Mouse (Mus musculus): ENCODE measurements around the gene Pagr1b. TPM values are rescaled to one million over a fixed set of nuclear protein-coding genes. Genes with fewer than 3 reads are reported as not detected.

The Pagr1b gene
- polyA plus RNA-seq, 1 experiment: 17.6 TPM

GRCm38 (mm10) chr7:126976878-126977459 lies 39.3 kb downstream of the Pagr1b start:
- Histone ChIP-seq H3K4me3 (ENCODE audit: insufficient read depth, low read length) (peak overlapping the region; percentile 76), H3K27ac (ENCODE audit: insufficient read depth, low read depth, low read length) (no peak overlapping the region), H3K4me1 (ENCODE audit: control insufficient read depth, insufficient read depth, low read length) (peaks cover 10% of the 10 kb centered on the region)
- TF ChIP-seq CTCF (IDR thresholded peaks at IDR 0.05; ENCODE audit: low read depth, low read length): no peak
- TF ChIP-seq POLR2A (IDR thresholded peaks at IDR 0.05; ENCODE audit: borderline replicate concordance, low read depth, low read length): no peak

GRCm38 (mm10) chr7:126975950-126976866 lies 40.1 kb downstream of the Pagr1b start, which contains the start of gene Cdiptos:
Gene Cdiptos, minus strand, starts transcription at chr7:126976098.
- TF ChIP-seq POLR2A (IDR thresholded peaks at IDR 0.05; ENCODE audit: borderline replicate concordance, low read depth, low read length) (no peak; the same call in 1 of the 2 replicates), CTCF (IDR thresholded peaks at IDR 0.05; ENCODE audit: low read depth, low read length) (peak; percentile 93)
- Histone ChIP-seq H3K4me3 (ENCODE audit: insufficient read depth, low read length) (peak within 1 kb of the TSS; percentile 76), H3K4me1 (ENCODE audit: control insufficient read depth, insufficient read depth, low read length) (peaks cover 10% of the 10 kb centered on the region), H3K27ac (ENCODE audit: insufficient read depth, low read depth, low read length) (peak within 1 kb of the TSS; percentile 97)

- H3K4me1 ChIP-seq (ENCODE audit: control insufficient read depth, insufficient read depth, low read length): peaks cover 10% of the 10 kb centered on the region
- peak within 1 kb of the TSS; percentile 97 for H3K27ac ChIP-seq (ENCODE audit: insufficient read depth, low read depth, low read length)
- TF ChIP-seq POLR2A (IDR thresholded peaks at IDR 0.05; ENCODE audit: borderline replicate concordance, low read depth, low read length): no peak
- no peak for TF ChIP-seq CTCF (IDR thresholded peaks at IDR 0.05; ENCODE audit: low read depth, low read length)
- peak within 1 kb of the TSS; percentile 76 for H3K4me3 ChIP-seq (ENCODE audit: insufficient read depth, low read length)
Observed at GRCm38 (mm10) chr7:126975893-126975949, 40.6 kb downstream of the Pagr1b start, which contains the start of gene Cdipt. Gene Cdipt, plus strand, starts transcription at chr7:126975914.

GRCm38 (mm10) chr7:126975493-126975892 lies 40.8 kb downstream of the Pagr1b start:
- Histone ChIP-seq H3K27ac (ENCODE audit: insufficient read depth, low read depth, low read length) (peak overlapping the region; percentile 97), H3K4me3 (ENCODE audit: insufficient read depth, low read length) (peak overlapping the region; percentile 76), H3K4me1 (ENCODE audit: control insufficient read depth, insufficient read depth, low read length) (peaks cover 10% of the 10 kb centered on the region)
- TF ChIP-seq POLR2A (IDR thresholded peaks at IDR 0.05; ENCODE audit: borderline replicate concordance, low read depth, low read length) (no peak), CTCF (IDR thresholded peaks at IDR 0.05; ENCODE audit: low read depth, low read length) (no peak)

- H3K4me3 ChIP-seq (ENCODE audit: insufficient read depth, low read length): no peak overlapping the region
- no peaks in the 10 kb centered on the region for H3K4me1 ChIP-seq (ENCODE audit: control insufficient read depth, insufficient read depth, low read length)
- H3K27ac ChIP-seq (ENCODE audit: insufficient read depth, low read depth, low read length): no peak overlapping the region
- TF ChIP-seq CTCF (IDR thresholded peaks at IDR 0.05; ENCODE audit: low read depth, low read length): no peak
- no peak for TF ChIP-seq POLR2A (IDR thresholded peaks at IDR 0.05; ENCODE audit: borderline replicate concordance, low read depth, low read length)
Observed at GRCm38 (mm10) chr7:126967361-126967760, 48.9 kb downstream of the Pagr1b start.

GRCm38 (mm10) chr7:126965568-126965967 lies 50.7 kb downstream of the Pagr1b start:
- no peak overlapping the region for H3K4me3 ChIP-seq (ENCODE audit: insufficient read depth, low read length)
- TF ChIP-seq CTCF (IDR thresholded peaks at IDR 0.05; ENCODE audit: low read depth, low read length) (no peak), POLR2A (IDR thresholded peaks at IDR 0.05; ENCODE audit: borderline replicate concordance, low read depth, low read length) (no peak)
- no peak overlapping the region for H3K27ac ChIP-seq (ENCODE audit: insufficient read depth, low read depth, low read length)
- no peaks in the 10 kb centered on the region for H3K4me1 ChIP-seq (ENCODE audit: control insufficient read depth, insufficient read depth, low read length)

GRCm38 (mm10) chr7:126963548-126964286 lies 52.6 kb downstream of the Pagr1b start:
- H3K4me3 ChIP-seq (ENCODE audit: insufficient read depth, low read length): no peak overlapping the region
- peaks cover 8% of the 10 kb centered on the region for H3K4me1 ChIP-seq (ENCODE audit: control insufficient read depth, insufficient read depth, low read length)
- no peak overlapping the region for H3K27ac ChIP-seq (ENCODE audit: insufficient read depth, low read depth, low read length)
- TF ChIP-seq CTCF (IDR thresholded peaks at IDR 0.05; ENCODE audit: low read depth, low read length) (peak; percentile 27; the same call in 1 of the 2 replicates), POLR2A (IDR thresholded peaks at IDR 0.05; ENCODE audit: borderline replicate concordance, low read depth, low read length) (no peak)

GRCm38 (mm10) chr7:126961965-126962364 lies 54.3 kb downstream of the Pagr1b start:
- Histone ChIP-seq H3K27ac (ENCODE audit: insufficient read depth, low read depth, low read length) (no peak overlapping the region), H3K4me3 (ENCODE audit: insufficient read depth, low read length) (no peak overlapping the region), H3K4me1 (ENCODE audit: control insufficient read depth, insufficient read depth, low read length) (peaks cover 8% of the 10 kb centered on the region)
- TF ChIP-seq POLR2A (IDR thresholded peaks at IDR 0.05; ENCODE audit: borderline replicate concordance, low read depth, low read length) (no peak), CTCF (IDR thresholded peaks at IDR 0.05; ENCODE audit: low read depth, low read length) (no peak)

- no peak for TF ChIP-seq POLR2A (IDR thresholded peaks at IDR 0.05; ENCODE audit: borderline replicate concordance, low read depth, low read length)
- TF ChIP-seq CTCF (IDR thresholded peaks at IDR 0.05; ENCODE audit: low read depth, low read length): no peak
- Histone ChIP-seq H3K27ac (ENCODE audit: insufficient read depth, low read depth, low read length) (no peak overlapping the region), H3K4me3 (ENCODE audit: insufficient read depth, low read length) (no peak overlapping the region), H3K4me1 (ENCODE audit: control insufficient read depth, insufficient read depth, low read length) (peaks cover 8% of the 10 kb centered on the region)
Observed at GRCm38 (mm10) chr7:126961095-126961494, 55.2 kb downstream of the Pagr1b start.

- no peak overlapping the region for H3K27ac ChIP-seq (ENCODE audit: insufficient read depth, low read depth, low read length)
- TF ChIP-seq POLR2A (IDR thresholded peaks at IDR 0.05; ENCODE audit: borderline replicate concordance, low read depth, low read length) (no peak), CTCF (IDR thresholded peaks at IDR 0.05; ENCODE audit: low read depth, low read length) (no peak)
- H3K4me3 ChIP-seq (ENCODE audit: insufficient read depth, low read length): no peak overlapping the region
- H3K4me1 ChIP-seq (ENCODE audit: control insufficient read depth, insufficient read depth, low read length): peaks cover 16% of the 10 kb centered on the region
Observed at GRCm38 (mm10) chr7:126959780-126960179, 56.5 kb downstream of the Pagr1b start.

All from bone marrow macrophage, adult 2 months (primary cell).